Mouse (Mus musculus): ENCODE data around the gene Antxr2. TPM values are rescaled to one million over a fixed set of nuclear protein-coding genes. Genes with fewer than 3 reads are reported as not detected.

Gene Antxr2
- total and polyA plus RNA-seq, 2 experiments from 2014 or later, result 1.1 to 4.4 TPM

- H3K27me3 ChIP-seq (ENCODE audit: insufficient read depth, low read length), result no peaks in the 10 kb centered on the region
- H3K36me3 ChIP-seq (ENCODE audit: insufficient read depth, low read length), result no peaks in the 10 kb centered on the region
- H3K4me1 ChIP-seq (ENCODE audit: insufficient read depth, low read length), result no peaks in the 10 kb centered on the region
- ATAC-seq (ENCODE audit: low FRiP score) (no peak), DNase-seq (ENCODE audit: low spot score) (no peak)
- no peak for TF ChIP-seq CTCF (IDR thresholded peaks at IDR 0.05)
- H3K4me2 ChIP-seq (ENCODE audit: low read depth, low read length, poor library complexity, severe bottlenecking), result no peak overlapping the region
- no peak overlapping the region for H3K4me3 ChIP-seq (ENCODE audit: low read depth, low read length)
- no peaks in the 10 kb centered on the region for H3K9me3 ChIP-seq (ENCODE audit: low read length)
- H3K27ac ChIP-seq (ENCODE audit: low read depth, low read length), result no peak overlapping the region
- H3K9ac ChIP-seq (replicated peaks; ENCODE audit: low read length, poor library complexity, severe bottlenecking), result no peak overlapping the region
- WGBS, result 67% methylated on average over 1 of the region's 1 CpGs
These were observed 152.5 kb downstream of the Antxr2 start for GRCm38 (mm10) chr5:97878215-97878794.

GRCm38 (mm10) chr5:97876895-97877294 lies 153.9 kb downstream of the Antxr2 start:
- no peak for DNase-seq (ENCODE audit: low spot score)
- Histone ChIP-seq H3K27me3 (ENCODE audit: insufficient read depth, low read length) (no peaks in the 10 kb centered on the region), H3K4me1 (ENCODE audit: insufficient read depth, low read length) (no peaks in the 10 kb centered on the region), H3K4me2 (ENCODE audit: low read depth, low read length, poor library complexity, severe bottlenecking) (no peak overlapping the region), H3K27ac (ENCODE audit: low read depth, low read length) (no peak overlapping the region), H3K4me3 (ENCODE audit: low read depth, low read length) (no peak overlapping the region), H3K9ac (replicated peaks; ENCODE audit: low read length, poor library complexity, severe bottlenecking) (no peak overlapping the region), H3K9me3 (ENCODE audit: low read length) (no peaks in the 10 kb centered on the region), H3K36me3 (ENCODE audit: insufficient read depth, low read length) (no peaks in the 10 kb centered on the region)
- TF ChIP-seq CTCF (IDR thresholded peaks at IDR 0.05), result no peak
- no peak for ATAC-seq (ENCODE audit: low FRiP score)
- WGBS, result 95% methylated on average over 2 of the region's 2 CpGs

DNA sequence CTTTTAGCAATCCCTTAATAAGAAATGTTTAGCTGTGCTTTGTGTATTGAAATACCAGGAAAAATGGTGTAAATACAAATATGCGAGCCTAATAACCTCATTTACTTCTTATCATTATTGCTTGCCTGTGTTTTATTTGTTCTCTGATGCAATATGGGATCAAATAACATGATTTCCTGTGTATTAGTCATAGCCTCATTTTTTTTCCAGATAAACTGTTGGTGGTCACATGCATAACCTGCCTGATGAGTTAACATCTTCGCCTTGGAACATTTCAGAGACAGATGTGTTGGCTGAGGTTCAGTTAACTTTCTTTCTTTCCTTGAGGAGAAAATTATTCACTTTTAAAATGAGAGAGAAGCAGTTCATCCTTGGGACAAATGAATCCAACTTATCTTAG lies 162.9 kb downstream of the Antxr2 start:
- Histone ChIP-seq H3K9me3 (ENCODE audit: low read length) (no peaks in the 10 kb centered on the region), H3K27me3 (ENCODE audit: insufficient read depth, low read length) (no peaks in the 10 kb centered on the region), H3K4me3 (ENCODE audit: low read depth, low read length) (no peak overlapping the region), H3K27ac (ENCODE audit: low read depth, low read length) (no peak overlapping the region), H3K4me2 (ENCODE audit: low read depth, low read length, poor library complexity, severe bottlenecking) (no peak overlapping the region), H3K9ac (replicated peaks; ENCODE audit: low read length, poor library complexity, severe bottlenecking) (no peak overlapping the region), H3K36me3 (ENCODE audit: insufficient read depth, low read length) (no peaks in the 10 kb centered on the region), H3K4me1 (ENCODE audit: insufficient read depth, low read length) (no peaks in the 10 kb centered on the region)
- WGBS, result 93% methylated on average over 2 of the region's 2 CpGs
- TF ChIP-seq CTCF (IDR thresholded peaks at IDR 0.05), result no peak
- DNase-seq (ENCODE audit: low spot score), result no peak
- no peak for ATAC-seq (ENCODE audit: low FRiP score)

- Histone ChIP-seq H3K4me3 (ENCODE audit: low read depth, low read length) (no peak overlapping the region), H3K4me2 (ENCODE audit: low read depth, low read length, poor library complexity, severe bottlenecking) (no peak overlapping the region), H3K27ac (ENCODE audit: low read depth, low read length) (no peak overlapping the region), H3K27me3 (ENCODE audit: insufficient read depth, low read length) (no peaks in the 10 kb centered on the region), H3K4me1 (ENCODE audit: insufficient read depth, low read length) (no peaks in the 10 kb centered on the region), H3K9me3 (ENCODE audit: low read length) (no peaks in the 10 kb centered on the region), H3K36me3 (ENCODE audit: insufficient read depth, low read length) (no peaks in the 10 kb centered on the region), H3K9ac (replicated peaks; ENCODE audit: low read length, poor library complexity, severe bottlenecking) (no peak overlapping the region)
- ATAC-seq (ENCODE audit: low FRiP score), result no peak
- WGBS, result 86% methylated on average over 3 of the region's 3 CpGs
- TF ChIP-seq CTCF (IDR thresholded peaks at IDR 0.05), result no peak
- no peak for DNase-seq (ENCODE audit: low spot score)
These were observed 163.9 kb downstream of the Antxr2 start for GRCm38 (mm10) chr5:97866975-97867374.

DNA sequence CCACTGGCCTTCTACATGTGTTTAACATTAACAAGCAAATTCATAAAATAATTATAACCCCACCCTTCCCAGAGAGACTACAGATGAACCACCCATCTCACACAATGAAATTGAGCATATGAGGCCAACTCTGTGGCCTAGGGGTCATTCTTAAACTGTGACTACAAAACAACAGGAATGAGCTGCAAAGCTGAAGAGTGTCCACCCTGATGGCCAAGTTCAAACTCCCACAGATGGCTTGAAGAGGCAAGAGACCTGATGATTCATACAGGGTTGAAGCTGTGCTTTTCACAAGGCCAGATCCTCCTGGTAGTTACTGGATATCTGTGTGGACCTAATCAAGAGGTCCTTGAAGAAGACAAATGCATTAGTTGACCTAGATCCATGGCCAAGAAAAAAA lies 173.7 kb downstream of the Antxr2 start:
- H3K4me2 ChIP-seq (ENCODE audit: low read depth, low read length, poor library complexity, severe bottlenecking), result no peak overlapping the region
- H3K27me3 ChIP-seq (ENCODE audit: insufficient read depth, low read length), result no peaks in the 10 kb centered on the region
- no peak overlapping the region for H3K4me3 ChIP-seq (ENCODE audit: low read depth, low read length)
- H3K36me3 ChIP-seq (ENCODE audit: insufficient read depth, low read length), result no peaks in the 10 kb centered on the region
- no peak overlapping the region for H3K27ac ChIP-seq (ENCODE audit: low read depth, low read length)
- no peaks in the 10 kb centered on the region for H3K9me3 ChIP-seq (ENCODE audit: low read length)
- ATAC-seq (ENCODE audit: low FRiP score) (no peak), DNase-seq (ENCODE audit: low spot score) (no peak)
- TF ChIP-seq CTCF (IDR thresholded peaks at IDR 0.05), result no peak
- H3K9ac ChIP-seq (replicated peaks; ENCODE audit: low read length, poor library complexity, severe bottlenecking), result no peak overlapping the region
- H3K4me1 ChIP-seq (ENCODE audit: insufficient read depth, low read length), result no peaks in the 10 kb centered on the region

DNA sequence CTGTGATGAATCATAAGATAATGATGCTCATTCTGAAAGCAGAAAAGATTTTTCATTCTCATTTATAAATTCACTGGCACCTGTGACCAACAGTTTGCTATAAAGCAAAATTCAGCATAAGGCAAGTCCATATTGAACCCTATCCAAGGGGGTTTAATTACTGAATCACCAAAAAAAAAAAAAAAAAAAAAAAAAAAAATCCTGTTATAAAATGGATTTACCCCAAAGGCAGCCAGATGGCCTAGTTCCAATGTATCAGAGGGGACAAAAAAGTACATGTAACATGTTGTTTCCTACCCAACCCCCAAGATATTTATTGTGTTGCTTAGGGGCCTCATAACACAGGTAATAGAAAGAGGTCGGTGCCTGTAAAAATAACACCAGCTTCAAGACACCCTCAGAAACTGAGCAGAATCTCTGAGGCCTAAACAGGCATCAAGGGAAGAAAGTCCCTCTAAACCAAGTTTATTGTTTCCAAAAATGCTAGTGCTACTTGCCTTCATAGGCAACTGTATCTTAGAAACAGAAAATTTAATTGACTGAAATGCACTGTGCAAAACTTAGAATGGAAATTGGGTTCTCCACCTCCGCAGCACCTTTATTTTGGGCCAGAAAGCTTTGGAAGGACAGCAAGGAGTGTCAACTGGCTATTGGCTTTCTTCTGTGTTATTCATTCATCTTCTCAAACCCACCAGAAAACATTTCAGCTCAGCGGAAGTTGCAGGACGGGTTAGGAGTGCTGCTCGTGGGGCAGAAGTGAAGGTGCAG lies 178.7 kb downstream of the Antxr2 start:
- no peak overlapping the region for H3K4me2 ChIP-seq (ENCODE audit: low read depth, low read length, poor library complexity, severe bottlenecking)
- no peaks in the 10 kb centered on the region for H3K9me3 ChIP-seq (ENCODE audit: low read length)
- no peaks in the 10 kb centered on the region for H3K36me3 ChIP-seq (ENCODE audit: insufficient read depth, low read length)
- DNase-seq (ENCODE audit: low spot score) (no peak), ATAC-seq (ENCODE audit: low FRiP score) (no peak)
- WGBS, result 90% methylated on average over 5 of the region's 5 CpGs
- no peaks in the 10 kb centered on the region for H3K4me1 ChIP-seq (ENCODE audit: insufficient read depth, low read length)
- no peak overlapping the region for H3K27ac ChIP-seq (ENCODE audit: low read depth, low read length)
- no peak overlapping the region for H3K4me3 ChIP-seq (ENCODE audit: low read depth, low read length)
- no peak for TF ChIP-seq CTCF (IDR thresholded peaks at IDR 0.05)
- no peak overlapping the region for H3K9ac ChIP-seq (replicated peaks; ENCODE audit: low read length, poor library complexity, severe bottlenecking)
- H3K27me3 ChIP-seq (ENCODE audit: insufficient read depth, low read length), result no peaks in the 10 kb centered on the region
